Mouse (Mus musculus): ENCODE results near the gene Lrfn3. TPM values are rescaled to one million over a fixed set of nuclear protein-coding genes. Genes with fewer than 3 reads are reported as not detected.
A peak's percentile ranks its signal among the peaks of the same experiment; 100 is the strongest.

The Lrfn3 gene
- 10.7 and 11.1 TPM in 2 replicates for polyA plus RNA-seq (2016; fragmentation: Nextera tagmentation; extraction: Ambion mirVana)

DNA sequence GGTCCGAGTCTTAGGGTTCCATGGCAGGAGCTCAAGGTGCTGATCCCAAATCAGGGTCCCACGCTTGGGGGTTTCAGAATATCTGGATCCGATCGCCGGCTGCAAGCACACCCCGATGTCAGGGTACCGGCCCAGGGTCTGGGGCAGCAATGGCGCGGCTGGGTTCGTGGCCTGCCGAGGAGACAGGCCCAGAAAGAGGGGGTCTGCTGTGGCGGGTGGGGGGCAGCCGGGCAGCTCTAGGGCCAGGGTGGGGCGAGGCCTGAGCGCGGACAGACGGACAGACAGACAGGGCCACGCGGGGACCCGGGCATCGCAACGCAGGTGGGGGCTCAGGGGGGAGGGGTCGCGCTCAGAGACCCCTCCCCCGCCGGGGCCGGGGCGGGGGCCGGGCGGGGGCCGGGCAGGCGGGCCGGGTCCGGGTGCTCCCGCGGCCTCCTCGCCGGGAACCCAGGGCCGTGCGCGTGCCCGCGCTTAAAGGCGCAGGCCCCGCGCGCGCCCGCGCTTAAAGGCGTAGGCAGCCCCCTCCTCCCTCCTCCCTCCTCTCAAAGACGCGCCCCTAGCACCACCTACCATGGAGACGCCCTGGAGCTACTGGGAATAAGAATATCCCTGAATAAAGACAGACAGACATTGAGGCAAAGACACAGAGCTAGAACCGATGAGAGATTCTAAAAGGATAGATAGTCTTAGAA lies at the start of gene Lrfn3:
TSS of gene Lrfn3 (minus strand) at position 121 of the 692 bp plus-strand sequence.
- WGBS: under 1% methylated on average over 45 of the region's 55 CpGs
- peaks cover 51% of the 10 kb centered on the region for H3K4me1 ChIP-seq

DNA sequence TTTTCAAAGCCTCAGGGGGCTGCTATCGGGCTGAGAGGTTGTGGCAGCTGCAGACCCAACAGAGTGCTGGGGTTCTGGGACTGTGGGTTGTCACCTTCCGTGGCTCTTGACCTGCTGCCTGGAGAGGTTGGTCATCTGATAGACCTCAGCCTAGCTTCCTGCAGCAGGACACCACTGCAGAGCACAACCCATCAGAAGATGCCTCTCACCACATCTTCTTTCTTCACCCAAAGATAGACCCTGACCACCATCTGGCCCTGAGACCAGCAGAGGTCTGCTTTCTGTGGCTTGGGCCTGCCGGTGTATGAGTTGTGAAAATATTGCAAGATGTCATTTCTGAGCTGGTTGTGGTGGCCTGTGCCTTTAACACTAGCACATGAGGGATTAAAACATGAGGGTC lies 48.5 kb upstream of the Lrfn3 start:
- WGBS: 75% methylated on average over 3 of the region's 3 CpGs

More for the DNA sequence above, at the start of gene Lrfn3:
- peak within 1 kb of the TSS; percentile 95 for H3K9ac ChIP-seq
- peak within 1 kb of the TSS; percentile 85 for H3K4me2 ChIP-seq (replicated peaks)
- H3K27me3 ChIP-seq (replicated peaks): 0 out of 2 replicates have a peak, but pooled peaks cover 10% of the 10 kb centered on the region
- no peak within 1 kb of the TSS for H3K27ac ChIP-seq
- peaks cover 17% of the 10 kb centered on the region for H3K36me3 ChIP-seq
- peak within 1 kb of the TSS; percentile 87 for H3K4me3 ChIP-seq
- H3K9me3 ChIP-seq: no peaks in the 10 kb centered on the region
- peak; percentile 51 for ATAC-seq (ENCODE audit: low FRiP score, low read depth)

DNA sequence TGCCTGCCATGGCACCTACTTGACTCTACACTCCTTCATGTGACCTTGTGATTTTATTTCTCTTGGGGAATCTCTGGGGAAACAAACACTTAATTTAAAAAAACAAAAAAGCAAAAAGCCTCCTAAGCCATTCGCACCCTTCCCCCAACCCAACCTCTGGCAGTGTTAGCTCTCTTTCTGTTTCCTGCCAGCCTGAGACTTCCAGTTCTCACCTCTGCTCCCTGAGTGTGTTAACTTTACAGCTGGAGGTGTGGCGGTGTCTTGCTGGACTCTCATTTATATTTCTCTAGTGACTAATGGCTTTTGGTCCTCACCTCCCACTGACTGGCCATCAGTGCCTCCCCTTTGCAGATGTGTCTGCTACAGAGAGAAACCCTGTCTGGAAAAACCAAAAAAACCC lies 47.2 kb upstream of the Lrfn3 start:
- Histone ChIP-seq H3K27ac (no peak overlapping the region), H3K4me3 (no peak overlapping the region), H3K36me3 (no peaks in the 10 kb centered on the region), H3K27me3 (replicated peaks) (no peaks in the 10 kb centered on the region), H3K9ac (no peak overlapping the region), H3K9me3 (no peaks in the 10 kb centered on the region), H3K4me2 (replicated peaks) (no peak overlapping the region), H3K4me1 (no peaks in the 10 kb centered on the region)
- no peak for ATAC-seq (ENCODE audit: low FRiP score, low read depth)
- 65% methylated on average over 2 of the region's 2 CpGs for WGBS

More for the DNA sequence above, 48.5 kb upstream of the Lrfn3 start:
- Histone ChIP-seq H3K9me3 (no peaks in the 10 kb centered on the region), H3K9ac (no peak overlapping the region), H3K27ac (no peak overlapping the region), H3K4me3 (no peak overlapping the region), H3K4me1 (no peaks in the 10 kb centered on the region), H3K4me2 (replicated peaks) (no peak overlapping the region), H3K36me3 (no peaks in the 10 kb centered on the region), H3K27me3 (replicated peaks) (no peaks in the 10 kb centered on the region)
- no peak for ATAC-seq (ENCODE audit: low FRiP score, low read depth)

DNA sequence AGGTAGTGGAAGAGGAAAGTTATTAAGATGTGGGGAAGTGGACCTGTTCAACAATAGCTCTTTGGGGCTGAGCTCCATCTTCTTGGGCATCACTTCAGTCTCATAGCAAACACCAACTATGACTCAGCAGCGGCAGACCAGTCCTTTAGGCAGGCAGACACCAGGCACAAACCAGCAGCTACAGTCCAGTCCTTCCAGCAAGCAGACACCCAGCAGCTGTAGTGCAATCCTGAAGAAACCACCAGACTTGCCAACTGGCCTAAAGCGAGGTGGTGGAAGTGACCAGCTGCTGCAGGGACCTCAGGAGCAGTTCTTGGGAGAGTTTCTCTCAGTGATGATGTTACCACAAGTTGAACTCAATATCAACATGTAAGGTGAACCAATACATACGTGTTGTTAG lies 46.1 kb upstream of the Lrfn3 start:
- WGBS: 88% methylated on average over 3 of the region's 3 CpGs
- H3K36me3 ChIP-seq: no peaks in the 10 kb centered on the region
- no peak overlapping the region for H3K4me3 ChIP-seq
- no peaks in the 10 kb centered on the region for H3K9me3 ChIP-seq
- H3K27me3 ChIP-seq (replicated peaks): no peaks in the 10 kb centered on the region
- no peak overlapping the region for H3K4me2 ChIP-seq (replicated peaks)
- no peak for ATAC-seq (ENCODE audit: low FRiP score, low read depth)
- no peaks in the 10 kb centered on the region for H3K4me1 ChIP-seq
- no peak overlapping the region for H3K27ac ChIP-seq
- no peak overlapping the region for H3K9ac ChIP-seq

DNA sequence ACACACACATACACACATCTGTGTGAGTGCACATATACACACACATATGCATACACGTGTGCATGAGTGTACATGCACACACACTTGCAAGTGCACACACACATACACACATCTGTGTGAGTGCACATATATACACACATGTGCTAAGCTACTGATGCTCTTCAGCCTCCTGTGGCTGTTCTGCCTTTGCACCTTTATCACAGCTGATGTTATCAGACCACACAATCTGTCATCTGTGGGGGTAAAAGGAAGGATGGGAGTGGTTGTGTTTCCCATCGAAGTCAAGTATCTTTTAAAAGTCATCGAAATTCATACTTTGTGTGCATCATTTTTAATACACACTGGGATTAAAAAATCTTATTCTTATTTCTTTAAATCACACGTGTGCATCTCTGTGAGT lies 39.8 kb upstream of the Lrfn3 start:
- WGBS: 78% methylated on average over 4 of the region's 4 CpGs
- H3K4me3 ChIP-seq: no peak overlapping the region
- H3K4me2 ChIP-seq (replicated peaks): no peak overlapping the region
- H3K4me1 ChIP-seq: no peaks in the 10 kb centered on the region
- H3K27ac ChIP-seq: no peak overlapping the region
- no peaks in the 10 kb centered on the region for H3K36me3 ChIP-seq
- no peak for ATAC-seq (ENCODE audit: low FRiP score, low read depth)
- H3K27me3 ChIP-seq (replicated peaks): no peaks in the 10 kb centered on the region
- H3K9me3 ChIP-seq: no peaks in the 10 kb centered on the region
- no peak overlapping the region for H3K9ac ChIP-seq

DNA sequence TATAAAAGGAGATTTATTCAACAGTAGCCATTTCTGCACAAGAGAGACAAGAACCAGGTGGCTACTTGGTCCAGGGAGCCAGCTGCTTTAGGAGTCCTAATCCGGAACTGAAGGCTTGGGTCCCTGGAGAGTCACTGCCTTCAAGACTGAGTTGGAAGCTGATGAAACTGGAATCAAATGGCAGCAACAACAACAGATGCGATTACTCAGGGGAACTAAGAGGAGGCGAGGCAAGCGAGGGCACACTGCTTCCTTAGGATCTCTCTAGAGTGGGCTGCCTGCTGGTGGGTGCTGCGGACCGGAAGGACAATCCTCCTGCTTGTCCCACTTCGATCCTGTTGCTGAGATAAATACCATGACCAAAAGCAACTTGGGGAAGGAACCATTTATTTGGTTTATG lies 37.1 kb upstream of the Lrfn3 start:
- Histone ChIP-seq H3K36me3 (no peaks in the 10 kb centered on the region), H3K4me3 (no peak overlapping the region), H3K9me3 (no peaks in the 10 kb centered on the region), H3K4me2 (replicated peaks) (no peak overlapping the region), H3K27me3 (replicated peaks) (no peaks in the 10 kb centered on the region), H3K27ac (no peak overlapping the region), H3K4me1 (no peaks in the 10 kb centered on the region), H3K9ac (no peak overlapping the region)
- 46% methylated on average over 7 of the region's 7 CpGs for WGBS
- ATAC-seq (ENCODE audit: low FRiP score, low read depth): no peak

DNA sequence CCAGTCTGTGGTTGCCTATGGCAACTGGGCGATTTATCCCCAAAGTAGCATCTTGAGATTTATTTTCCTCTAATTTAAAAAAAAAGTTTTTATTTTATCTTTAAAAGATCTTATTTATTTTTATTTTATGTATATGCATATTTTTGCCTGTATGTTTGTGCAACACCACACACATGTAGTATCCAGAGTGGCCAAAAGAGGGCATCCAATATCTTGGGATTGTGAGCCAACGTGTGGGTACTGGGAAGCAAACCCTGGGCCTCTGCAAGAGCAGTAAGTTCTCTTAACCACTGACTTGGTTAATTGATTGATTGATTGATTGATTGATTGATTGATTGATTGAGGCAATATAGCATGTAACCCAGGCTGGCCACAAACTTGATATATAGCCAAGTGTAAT lies 32.3 kb upstream of the Lrfn3 start:
- Histone ChIP-seq H3K4me3 (no peak overlapping the region), H3K9ac (no peak overlapping the region), H3K27ac (no peak overlapping the region), H3K36me3 (no peaks in the 10 kb centered on the region), H3K9me3 (no peaks in the 10 kb centered on the region), H3K4me1 (no peaks in the 10 kb centered on the region), H3K4me2 (replicated peaks) (no peak overlapping the region), H3K27me3 (replicated peaks) (no peaks in the 10 kb centered on the region)
- ATAC-seq (ENCODE audit: low FRiP score, low read depth): no peak
- WGBS: 42% methylated on average over 2 of the region's 2 CpGs

DNA sequence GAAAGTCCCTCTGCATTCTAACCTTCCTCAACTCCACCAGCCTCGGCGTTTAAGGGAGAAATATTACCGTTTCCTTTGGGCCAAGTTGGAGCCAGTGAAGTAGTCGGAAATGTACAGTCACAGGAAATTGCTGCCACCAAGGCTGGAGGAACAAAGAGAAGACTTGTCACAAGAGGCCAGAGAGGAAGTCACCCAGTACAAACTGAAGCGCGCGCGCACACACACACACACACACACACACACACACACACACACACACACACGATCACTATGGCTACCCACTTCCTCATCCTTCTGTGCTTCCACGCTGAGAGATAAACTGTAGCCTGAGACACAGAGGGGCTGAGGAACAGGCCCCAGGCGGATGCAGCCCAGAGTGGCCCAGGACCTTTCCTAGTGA lies 31.8 kb upstream of the Lrfn3 start:
- Histone ChIP-seq H3K4me2 (replicated peaks) (no peak overlapping the region), H3K27ac (no peak overlapping the region), H3K4me3 (no peak overlapping the region), H3K9me3 (no peaks in the 10 kb centered on the region), H3K36me3 (no peaks in the 10 kb centered on the region), H3K9ac (no peak overlapping the region), H3K27me3 (replicated peaks) (no peaks in the 10 kb centered on the region), H3K4me1 (no peaks in the 10 kb centered on the region)
- ATAC-seq (ENCODE audit: low FRiP score, low read depth): no peak
- WGBS: 58% methylated on average over 11 of the region's 11 CpGs

DNA sequence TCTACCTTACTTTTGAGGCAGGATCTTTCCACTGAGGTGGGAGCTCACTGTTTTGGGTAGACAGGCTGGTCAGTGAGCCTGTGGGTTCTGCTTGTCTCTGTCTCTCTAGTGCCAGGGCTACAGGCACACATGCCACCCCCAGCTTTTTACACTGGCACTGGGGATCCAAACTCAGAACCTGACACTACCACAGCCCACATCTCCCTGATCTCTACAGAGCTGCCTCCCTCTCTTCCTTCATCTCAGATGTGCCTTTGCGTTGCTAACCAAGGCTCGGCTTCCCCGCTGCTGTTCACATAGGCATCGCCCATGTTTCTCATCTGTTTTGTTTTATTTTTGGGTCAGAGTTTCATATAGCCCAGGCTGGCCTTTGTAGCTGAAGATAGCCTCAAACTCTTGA lies 31.1 kb upstream of the Lrfn3 start:
- H3K4me1 ChIP-seq: no peaks in the 10 kb centered on the region
- no peak overlapping the region for H3K27ac ChIP-seq
- no peak for ATAC-seq (ENCODE audit: low FRiP score, low read depth)

DNA sequence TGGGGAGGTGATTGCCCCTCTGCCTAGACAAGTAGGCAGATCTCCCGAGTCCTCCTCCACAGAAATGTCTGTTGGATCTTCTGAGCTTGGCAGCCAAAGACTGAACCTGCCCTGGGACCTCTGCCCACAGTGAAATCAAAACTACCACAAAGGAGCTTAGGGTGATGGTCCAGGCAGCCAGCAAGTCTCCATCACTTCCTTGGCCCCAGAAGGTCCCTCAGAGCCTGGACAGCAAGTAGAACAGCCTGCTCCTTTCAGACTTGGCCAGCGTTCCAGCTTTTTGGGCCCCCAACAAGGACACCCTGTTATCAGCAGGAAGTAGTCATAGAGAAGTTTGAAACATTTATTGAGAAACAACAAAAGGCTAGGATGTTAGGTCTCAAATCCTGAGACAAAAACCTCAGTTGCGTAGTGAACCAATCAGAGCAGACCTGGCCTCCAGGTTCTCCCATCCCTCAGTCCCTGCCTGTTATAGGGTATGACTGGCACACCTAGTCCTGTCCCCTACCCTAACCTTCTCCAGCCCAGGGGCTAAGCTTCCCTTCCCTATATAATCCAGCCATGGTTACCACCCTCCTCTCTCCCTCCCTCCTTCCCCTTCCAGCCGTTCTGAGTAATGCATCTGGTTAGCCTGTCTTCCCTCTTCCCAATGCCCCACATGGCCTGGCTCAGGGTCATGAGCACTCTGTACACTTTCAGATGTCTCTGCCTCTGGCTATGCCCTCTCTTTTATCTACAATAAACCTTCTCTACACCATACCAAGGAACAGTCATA lies 30.4 kb upstream of the Lrfn3 start:
- H3K4me3 ChIP-seq: no peak overlapping the region
- no peak overlapping the region for H3K9ac ChIP-seq
- no peaks in the 10 kb centered on the region for H3K27me3 ChIP-seq (replicated peaks)
- H3K4me1 ChIP-seq: no peaks in the 10 kb centered on the region
- H3K4me2 ChIP-seq (replicated peaks): no peak overlapping the region
- no peak for ATAC-seq (ENCODE audit: low FRiP score, low read depth)
- no peak overlapping the region for H3K27ac ChIP-seq
- no peaks in the 10 kb centered on the region for H3K36me3 ChIP-seq
- H3K9me3 ChIP-seq: no peaks in the 10 kb centered on the region
- 75% methylated on average over 4 of the region's 4 CpGs for WGBS

More for the DNA sequence above, 31.1 kb upstream of the Lrfn3 start:
- Histone ChIP-seq H3K4me3 (no peak overlapping the region), H3K4me2 (replicated peaks) (no peak overlapping the region), H3K36me3 (no peaks in the 10 kb centered on the region), H3K9me3 (no peaks in the 10 kb centered on the region), H3K9ac (no peak overlapping the region), H3K27me3 (replicated peaks) (no peaks in the 10 kb centered on the region)
- WGBS: 80% methylated on average over 4 of the region's 4 CpGs

DNA sequence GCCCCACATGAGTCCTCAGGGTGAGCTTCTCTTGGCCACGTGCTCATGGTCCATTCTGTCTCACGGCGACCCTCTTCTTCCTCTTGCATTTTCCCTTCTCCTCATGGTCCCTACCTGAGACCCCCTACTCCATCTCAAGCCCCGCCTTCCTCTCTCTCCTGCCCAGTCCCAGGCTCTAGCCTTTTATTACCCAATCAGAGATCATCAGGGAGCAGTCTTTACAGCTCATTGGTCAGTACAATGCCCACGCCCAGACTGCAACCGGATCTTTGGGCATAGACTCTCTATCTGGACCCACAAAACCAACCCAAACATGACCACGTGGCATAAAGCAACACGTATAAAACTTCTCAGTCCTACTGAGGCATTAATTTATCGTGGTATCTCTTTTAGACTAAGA lies 21.5 kb upstream of the Lrfn3 start:
- H3K27me3 ChIP-seq (replicated peaks): no peaks in the 10 kb centered on the region

DNA sequence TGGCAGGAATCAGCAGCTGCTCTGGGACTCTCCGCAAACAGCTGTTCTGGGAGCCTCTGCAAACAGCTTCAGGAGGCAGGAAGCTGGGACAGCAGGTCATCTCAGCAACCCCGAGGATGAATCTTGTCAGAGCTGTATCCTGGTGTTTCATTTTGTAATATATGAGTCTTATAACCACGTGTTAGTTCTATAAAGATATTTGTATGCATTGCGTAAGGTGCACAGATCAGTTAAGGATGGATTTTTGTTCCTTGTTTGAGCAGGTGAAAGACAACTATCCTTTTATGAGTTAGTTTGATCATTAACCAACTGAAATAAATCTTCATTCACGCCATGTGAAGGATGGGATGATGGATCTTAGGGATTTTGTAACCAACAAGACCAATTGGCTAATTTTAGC lies 17.5 kb upstream of the Lrfn3 start:
- Histone ChIP-seq H3K27me3 (replicated peaks) (no peaks in the 10 kb centered on the region), H3K9ac (no peak overlapping the region), H3K36me3 (no peaks in the 10 kb centered on the region), H3K4me2 (replicated peaks) (no peak overlapping the region), H3K4me1 (no peaks in the 10 kb centered on the region), H3K4me3 (no peak overlapping the region), H3K9me3 (no peaks in the 10 kb centered on the region), H3K27ac (no peak overlapping the region)
- ATAC-seq (ENCODE audit: low FRiP score, low read depth): no peak
- WGBS: 62% methylated on average over 5 of the region's 5 CpGs

More for the DNA sequence above, 21.5 kb upstream of the Lrfn3 start:
- no peak overlapping the region for H3K4me3 ChIP-seq
- ATAC-seq (ENCODE audit: low FRiP score, low read depth): no peak
- H3K27ac ChIP-seq: no peak overlapping the region
- H3K4me1 ChIP-seq: no peaks in the 10 kb centered on the region
- no peaks in the 10 kb centered on the region for H3K9me3 ChIP-seq
- 86% methylated on average over 9 of the region's 9 CpGs for WGBS
- no peak overlapping the region for H3K4me2 ChIP-seq (replicated peaks)
- H3K9ac ChIP-seq: no peak overlapping the region
- H3K36me3 ChIP-seq: no peaks in the 10 kb centered on the region
